Mouse (Mus musculus) adrenal gland, postnatal 36 days (tissue): ENCODE measurements around the gene Olfr1366. TPM values are rescaled to one million over a fixed set of nuclear protein-coding genes. Genes with fewer than 3 reads are reported as not detected.
"Not testable (repeated sequence)": the region's sequence is repeated elsewhere in the genome, so short reads cannot be mapped to it uniquely, and the experiment has no call there.

Source experiments
- DNase-seq, 2 experiments: peaks; one replicate each; pipeline ENCODE4 v3.0.0; 2021; ENCODE audit warnings: mixed read lengths in 1 of 2
- long read RNA-seq, 2 experiments: library from polyadenylated mRNA; stranded (forward); transcript quantifications; one replicate each; pipeline ENCODE4 v2.0.0; 2021; ENCODE audit warnings: borderline sequencing depth in 2 of 2
- total RNA-seq, 2 experiments: library from RNA; stranded (reverse); gene quantifications; 2 replicates each; pipeline ENCODE4 v1.2.3; 2021

Gene Olfr1366
- total RNA-seq: not detected
- long read RNA-seq, experiment 1: 0 reads
- long read RNA-seq, experiment 2: 0 reads

DNA sequence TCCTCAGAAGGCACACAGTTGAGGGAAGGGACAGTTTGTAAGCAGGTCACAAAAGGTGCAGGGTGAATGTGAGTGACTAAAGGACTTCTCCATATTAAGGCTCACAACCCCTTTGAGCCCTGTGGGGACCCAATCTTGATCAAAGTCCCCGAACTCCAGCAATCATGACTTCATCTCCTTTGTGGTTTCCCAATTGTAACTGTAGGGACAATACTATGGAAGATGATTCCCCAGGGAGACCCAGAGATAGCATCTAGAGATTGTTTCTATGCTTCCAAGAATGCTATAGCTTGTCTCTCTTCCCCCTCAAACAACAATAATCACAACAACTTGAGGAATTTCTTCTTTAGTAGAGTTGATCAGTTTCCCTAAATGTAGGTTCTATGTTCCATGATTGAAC, at the start of gene Olfr1366:
Olfr1366 (minus strand) TSS at position 101 of the 400 bp plus-strand sequence.
- DNase-seq: no peak

DNA sequence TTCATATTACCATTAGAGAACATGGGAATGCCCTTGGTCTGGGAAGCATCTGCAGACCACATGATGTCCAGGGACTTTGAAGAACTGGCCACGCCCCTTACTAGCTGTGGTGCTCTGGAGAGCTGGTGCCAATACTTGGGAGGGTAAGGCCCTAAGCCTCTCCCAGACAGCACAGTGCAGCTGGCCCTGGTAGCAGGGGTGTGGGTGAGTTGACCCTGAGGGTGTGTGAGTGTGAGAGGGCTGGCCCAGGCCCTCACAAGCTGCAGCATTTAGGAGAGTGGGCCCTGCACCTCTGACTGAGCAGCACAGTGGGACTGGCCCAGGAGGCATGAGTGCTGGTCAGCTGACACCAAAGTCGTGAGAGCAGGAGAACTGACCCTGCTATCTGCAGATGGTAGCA, 49.0 kb upstream of the Olfr1366 start:
- DNase-seq: no peak

DNA sequence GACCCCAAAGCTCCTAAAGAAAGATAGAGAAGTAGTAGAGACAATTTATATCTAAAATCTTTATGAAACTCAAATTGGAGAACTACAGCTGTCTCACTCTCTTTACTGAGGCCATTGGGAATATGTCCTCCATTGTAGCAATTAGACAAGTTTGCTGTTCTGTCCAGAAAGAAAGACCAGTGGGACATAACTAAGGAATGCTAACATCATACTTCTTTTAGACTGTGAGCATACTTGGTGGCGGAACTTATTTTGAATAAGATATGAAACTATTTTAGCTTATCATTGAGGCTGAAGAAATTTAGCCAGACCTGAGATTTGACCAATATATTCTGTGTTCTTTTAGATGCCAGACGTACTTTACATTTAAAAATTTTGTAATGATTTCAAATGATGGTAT, 39.1 kb upstream of the Olfr1366 start, which contains the start of gene Olfr1364:
Olfr1364 (minus strand) TSS at position 101 of the 400 bp plus-strand sequence.
- no peak for DNase-seq

DNA sequence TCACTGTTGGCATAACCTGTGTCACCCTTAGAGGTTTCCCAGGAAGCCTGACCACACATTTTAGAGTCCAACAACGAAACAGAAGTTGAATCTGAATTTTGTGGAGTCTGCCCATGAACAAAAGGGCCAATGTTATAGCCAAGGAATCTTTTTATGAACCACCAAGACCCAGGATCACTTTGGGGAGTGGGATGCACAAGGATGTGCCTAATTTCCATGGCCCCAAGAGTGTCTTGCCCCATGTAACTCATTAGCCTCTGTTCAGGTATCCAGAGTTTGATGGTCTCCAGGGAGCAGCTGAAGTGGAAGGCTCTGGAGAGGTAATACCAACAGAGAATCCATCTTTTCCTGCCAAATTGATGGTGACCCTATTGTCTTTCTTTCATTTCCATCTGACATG, 17.2 kb upstream of the Olfr1366 start, which contains the start of gene Olfr1535:
Olfr1535 (minus strand) TSS at position 101 of the 400 bp plus-strand sequence.
- DNase-seq: no peak

DNA sequence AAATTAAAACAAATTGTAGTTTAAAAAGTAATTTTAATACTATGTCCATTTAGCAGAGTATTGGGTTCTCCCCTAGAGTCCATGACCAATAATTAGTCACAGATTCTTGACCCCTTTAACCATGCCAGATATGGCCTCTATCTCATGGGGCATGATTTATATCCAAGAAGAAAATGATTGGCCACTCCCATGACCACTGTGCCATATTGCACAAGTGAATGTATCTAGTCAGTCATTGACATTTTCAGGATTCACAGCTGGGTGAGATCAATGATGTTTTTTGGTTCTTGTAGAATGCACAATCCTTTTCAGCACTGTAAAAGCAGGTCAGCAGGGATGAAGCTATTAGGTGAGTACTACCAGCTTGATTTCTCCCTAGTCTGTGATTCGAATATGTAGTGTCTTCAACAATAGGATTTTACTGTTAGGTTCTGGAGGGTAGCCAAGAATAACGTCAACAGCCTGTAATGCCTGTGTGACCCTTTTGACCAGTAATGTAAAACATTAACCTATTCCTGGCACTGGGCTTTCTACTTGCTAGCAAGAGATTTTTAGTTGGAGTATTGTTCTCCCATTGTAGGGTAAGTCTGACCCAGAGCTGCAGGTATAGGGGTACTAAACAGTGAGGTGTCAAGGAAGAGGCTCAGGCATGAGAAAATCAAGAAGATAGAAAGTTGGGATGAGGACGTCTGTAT, 8.0 kb upstream of the Olfr1366 start:
- DNase-seq: no peak

DNA sequence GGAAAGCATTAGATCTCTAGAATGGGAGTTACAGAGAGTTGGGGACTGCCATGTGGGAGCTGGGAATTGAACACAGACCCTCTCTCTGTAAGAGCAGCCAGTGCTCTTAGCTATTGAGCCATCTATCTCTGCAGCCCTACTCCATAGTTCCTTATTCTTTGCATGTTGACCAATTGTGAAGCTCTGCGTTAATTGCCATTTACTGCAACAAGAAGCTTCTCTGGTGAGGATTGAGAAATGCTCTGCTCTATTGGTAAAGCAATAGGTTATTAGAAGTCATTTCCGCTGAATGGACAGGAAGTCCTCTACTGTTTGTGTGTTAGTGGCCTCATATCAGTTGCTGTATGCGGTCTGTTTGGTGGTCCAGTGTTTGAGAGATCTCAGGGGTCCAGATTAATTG, 6.9 kb upstream of the Olfr1366 start:
- no peak for DNase-seq

DNA sequence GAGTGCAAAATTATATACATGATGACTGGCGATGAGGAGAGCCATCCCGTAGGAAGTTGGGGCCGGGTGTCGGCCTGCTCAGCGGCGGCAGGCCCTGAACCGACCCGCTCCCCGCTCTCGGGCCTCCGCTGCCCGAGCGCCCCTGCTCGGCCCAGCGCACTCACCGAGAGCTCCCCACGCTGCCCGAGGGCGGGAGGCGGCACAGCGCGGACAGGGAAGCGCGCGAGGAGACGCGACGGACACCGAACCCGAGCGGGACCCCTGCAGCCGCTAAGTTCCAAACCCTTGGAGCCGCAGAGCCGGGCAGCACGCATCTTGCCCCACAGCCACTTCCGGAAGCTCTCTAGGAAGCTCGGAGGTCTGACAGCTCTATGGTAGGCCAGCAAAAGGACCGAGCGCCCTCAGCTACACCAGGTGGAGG, 11.8 kb downstream of the Olfr1366 start, which contains the start of gene Zkscan8:
Zkscan8 (minus strand) TSS at position 340 of the 421 bp plus-strand sequence.
- DNase-seq: peak; percentile 90 to 92

DNA sequence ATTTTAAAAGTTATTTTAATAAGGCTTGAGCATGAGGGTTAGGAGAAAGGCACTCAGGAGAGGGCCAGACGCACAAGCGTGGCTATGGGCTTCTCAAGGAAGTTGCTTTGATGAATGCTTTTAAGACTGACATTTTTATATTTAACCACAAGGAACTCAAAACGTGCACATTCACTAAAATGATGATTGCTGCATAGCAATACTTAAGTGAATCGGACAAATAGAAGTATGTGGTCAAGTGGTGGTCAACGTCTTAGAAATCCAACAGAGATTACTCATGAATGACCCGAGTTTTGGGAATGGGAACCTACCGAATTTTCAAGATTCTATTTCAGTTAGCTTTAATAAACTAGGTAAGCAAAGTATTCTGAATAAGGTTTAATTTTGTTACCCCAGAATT, 12.5 kb downstream of the Olfr1366 start:
- DNase-seq: no peak

GRCm38 (mm10) chr13:21506221-21506649, 36.4 kb downstream of the Olfr1366 start:
- DNase-seq: peak; percentile 87 to 92

GRCm38 (mm10) chr13:21502296-21502695, 40.3 kb downstream of the Olfr1366 start:
- DNase-seq: no peak

- not testable (repeated sequence) for DNase-seq
Observed at GRCm38 (mm10) chr13:21501182-21501581, 41.4 kb downstream of the Olfr1366 start, which contains the start of gene Gm11273. Gene Gm11273, minus strand, starts transcription at chr13:21501418.

DNA sequence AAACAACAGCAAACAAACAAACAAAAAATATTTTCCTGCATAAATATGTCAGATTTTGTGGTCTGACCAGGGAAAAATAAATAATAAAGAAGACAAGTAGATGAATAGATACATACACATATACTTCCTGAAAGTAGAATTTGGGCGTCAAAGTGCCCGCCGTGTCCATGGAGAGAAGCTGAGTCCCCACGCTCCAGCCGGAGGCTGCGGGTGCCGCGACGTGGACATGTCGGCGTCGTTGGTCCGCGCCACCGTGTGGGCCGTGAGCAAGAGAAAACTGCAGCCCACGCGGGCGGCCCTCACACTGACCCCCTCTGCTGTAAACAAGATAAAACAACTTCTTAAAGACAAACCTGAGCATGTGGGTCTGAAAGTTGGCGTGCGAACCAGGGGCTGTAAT, 47.5 kb downstream of the Olfr1366 start, which contains the start of gene AK157302:
AK157302 (plus strand) TSS at position 144 of the 400 bp plus-strand sequence.
- peak; percentile 15 to 25 for DNase-seq

DNA sequence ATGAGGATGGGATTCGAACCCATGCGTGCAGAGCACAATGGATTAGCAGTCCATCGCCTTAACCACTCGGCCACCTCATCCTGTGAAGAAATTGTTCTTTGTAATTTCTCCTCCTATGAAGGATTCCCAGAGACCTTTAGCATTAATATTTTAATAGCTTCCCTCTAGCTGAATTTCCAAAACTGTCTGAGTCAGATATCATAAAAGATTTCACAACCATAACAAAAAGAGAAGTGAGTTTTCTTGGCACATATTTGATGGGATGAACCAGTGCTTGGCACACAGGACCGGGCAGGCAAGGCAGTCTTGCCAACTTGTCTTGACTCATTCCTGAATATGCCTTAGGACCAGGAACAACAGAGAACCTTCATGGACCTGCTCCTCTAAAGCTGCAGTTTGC, 49.8 kb downstream of the Olfr1366 start:
- DNase-seq: peak; percentile 34 to 55

GRCm38 (mm10) chr13:21486881-21487280, 55.7 kb downstream of the Olfr1366 start:
- no peak for DNase-seq

Other genes starting within 250 kb of the Olfr1366 start
- gene Gpx6, start 230.7 kb downstream of the Olfr1366 start, total RNA-seq: not detected
- gene Olfr1367, start 195.9 kb downstream of the Olfr1366 start, total RNA-seq: not detected
- gene Zscan12, start 180.0 kb downstream of the Olfr1366 start, total RNA-seq: 10 to 100 TPM in 1 of 2 experiments, 1 to 10 TPM in 1; 8.5 to 10.6 TPM
- gene Zkscan3, start 140.1 kb downstream of the Olfr1366 start, total RNA-seq: 10 to 100 TPM; 55.6 to 64.5 TPM
- gene Pgbd1, start 101.8 kb downstream of the Olfr1366 start, total RNA-seq: under 1 TPM; 0.79 to 0.89 TPM
- 10 to 100 TPM; 34.5 to 39.7 TPM for gene Zscan26, start 89.1 kb downstream of the Olfr1366 start, total RNA-seq
- 1 to 10 TPM in 1 of 2 experiments, under 1 TPM in 1; 0.96 to 1.4 TPM for gene Nkapl, start 74.3 kb downstream of the Olfr1366 start, total RNA-seq
- gene Zkscan4, start 63.9 kb downstream of the Olfr1366 start, total RNA-seq: 1 to 10 TPM; 2.1 to 2.6 TPM
- not detected for gene Gm10065, start 63.4 kb downstream of the Olfr1366 start, total RNA-seq
- 10 to 100 TPM; 11.0 to 12.8 TPM for gene AK157302, start 47.6 kb downstream of the Olfr1366 start, total RNA-seq
- gene Gm11273, start 41.4 kb downstream of the Olfr1366 start, total RNA-seq: 10 to 100 TPM; 89.0 to 99.3 TPM
- gene Zkscan8, start 11.7 kb downstream of the Olfr1366 start, total RNA-seq: 10 to 100 TPM; 16.9 to 19.2 TPM
- gene Olfr1535, start 17.1 kb upstream of the Olfr1366 start, total RNA-seq: not detected
- gene Olfr1364, start 39.0 kb upstream of the Olfr1366 start, total RNA-seq: not detected
- gene Olfr1362, start 71.2 kb upstream of the Olfr1366 start, total RNA-seq: not detected
- gene Olfr11, start 99.7 kb upstream of the Olfr1366 start, total RNA-seq: not detected
- gene Olfr1361, start 120.6 kb upstream of the Olfr1366 start, total RNA-seq: not detected
- not detected for gene Olfr1360, start 134.6 kb upstream of the Olfr1366 start, total RNA-seq
- gene Olfr1359, start 155.3 kb upstream of the Olfr1366 start, total RNA-seq: not detected
- 10 to 100 TPM; 60.4 to 64.6 TPM for gene Hist1h2bl, start 173.3 kb upstream of the Olfr1366 start, total RNA-seq
- 10 to 100 TPM in 1 of 2 experiments, 1 to 10 TPM in 1; 7.6 to 50.2 TPM for gene Hist1h2ai, start 173.6 kb upstream of the Olfr1366 start, total RNA-seq
- gene Hist1h3h, start 174.9 kb upstream of the Olfr1366 start, total RNA-seq: 10 to 100 TPM; 68.3 to 81.7 TPM
- gene Hist1h2bm, start 179.2 kb upstream of the Olfr1366 start, total RNA-seq: 10 to 100 TPM; 17.4 to 18.8 TPM
- 10 to 100 TPM; 11.8 to 14.2 TPM for gene Hist1h4j, start 192.3 kb upstream of the Olfr1366 start, total RNA-seq
- 100 to 1,000 TPM; 172 to 183 TPM for gene Hist1h4k, start 207.7 kb upstream of the Olfr1366 start, total RNA-seq
- gene Hist1h2ak, start 211.0 kb upstream of the Olfr1366 start, total RNA-seq: 10 to 100 TPM; 18.0 to 19.9 TPM
- 10 to 100 TPM; 36.1 to 38.9 TPM for gene Hist1h2bn, start 211.3 kb upstream of the Olfr1366 start, total RNA-seq
- gene Hist1h1b, start 237.8 kb upstream of the Olfr1366 start, total RNA-seq: 10 to 100 TPM; 26.2 to 28.0 TPM
- gene Hist1h3i, start 240.6 kb upstream of the Olfr1366 start, total RNA-seq: 10 to 100 TPM; 61.4 to 73.9 TPM
- 1 to 10 TPM; 7.5 to 9.1 TPM for gene Hist1h2an, start 244.4 kb upstream of the Olfr1366 start, total RNA-seq
- 10 to 100 TPM; 21.9 to 22.1 TPM for gene Hist1h2bp, start 244.7 kb upstream of the Olfr1366 start, total RNA-seq